Mouse (Mus musculus): Measurements from ENCODE around the gene Nipal4. TPM values are rescaled to one million over a fixed set of nuclear protein-coding genes. Genes with fewer than 3 reads are reported as not detected.

Gene Nipal4
- 0.57 and 0.90 TPM in 2 replicates for polyA plus RNA-seq (2012; rRNA removed)

- H3K27me3 ChIP-seq (ENCODE audit: control insufficient read depth, insufficient read depth, low read length): peaks cover 8% of the 10 kb centered on the region
- H3K27ac ChIP-seq (ENCODE audit: insufficient read depth, low read length): no peak within 1 kb of the TSS
- DNase-seq (ENCODE audit: low read depth in 1 of 2, low spot score in 2 of 2): peak in 1 of 2 experiments; percentile 13
- H3K36me3 ChIP-seq (ENCODE audit: control insufficient read depth, insufficient read depth, low read length): no peaks in the 10 kb centered on the region
- peak within 1 kb of the TSS; percentile 45 for H3K4me3 ChIP-seq (ENCODE audit: extremely low read depth, insufficient read depth, insufficient read length)
- 4% methylated on average over 40 of the region's 40 CpGs for WGBS
- peaks cover 4% of the 10 kb centered on the region; the same call in 1 of the 2 replicates for H3K4me1 ChIP-seq (ENCODE audit: control insufficient read depth, insufficient read depth, insufficient read length)
- no peak for TF ChIP-seq POLR2A (IDR thresholded peaks at IDR 0.05; ENCODE audit: low read depth, low read length)
- TF ChIP-seq CTCF (IDR thresholded peaks at IDR 0.05; ENCODE audit: extremely low read depth, insufficient read depth, insufficient read length, insufficient replicate concordance): no peak
These were observed at the start of gene Nipal4 for GRCm38 (mm10) chr11:46165866-46166585. Gene Nipal4, minus strand, starts transcription at chr11:46166508.

DNA sequence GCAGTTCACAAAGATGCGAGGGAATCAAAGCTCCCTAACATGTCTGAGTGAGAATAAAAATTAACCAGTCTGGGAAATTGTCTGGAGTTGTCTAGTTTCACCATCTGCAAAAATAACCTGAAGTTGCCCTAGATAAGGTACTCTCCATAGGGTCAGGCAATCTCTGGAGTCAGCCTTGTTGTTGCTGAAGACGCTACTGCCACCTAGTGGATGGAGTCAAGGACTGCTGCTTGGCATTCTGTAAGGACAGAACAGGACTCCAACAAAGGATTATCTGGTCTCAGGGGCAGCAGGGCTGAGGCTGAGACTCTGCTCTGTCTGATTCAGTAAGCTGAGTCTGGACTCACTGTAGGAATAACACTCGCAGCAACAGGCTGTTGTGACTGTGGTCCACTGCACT is 49.0 kb upstream of the Nipal4 start:
- Histone ChIP-seq H3K27me3 (ENCODE audit: control insufficient read depth, insufficient read depth, low read length) (no peaks in the 10 kb centered on the region), H3K36me3 (ENCODE audit: control insufficient read depth, insufficient read depth, low read length) (peaks cover 32% of the 10 kb centered on the region), H3K4me1 (ENCODE audit: control insufficient read depth, insufficient read depth, insufficient read length) (no peaks in the 10 kb centered on the region), H3K4me3 (ENCODE audit: extremely low read depth, insufficient read depth, insufficient read length) (no peak overlapping the region), H3K27ac (ENCODE audit: insufficient read depth, low read length) (no peak overlapping the region)
- peak; percentile 35 to 49 for DNase-seq (ENCODE audit: low read depth in 1 of 2, low spot score in 2 of 2)
- WGBS: 46% methylated on average over 3 of the region's 3 CpGs
- TF ChIP-seq POLR2A (IDR thresholded peaks at IDR 0.05; ENCODE audit: low read depth, low read length) (no peak), CTCF (IDR thresholded peaks at IDR 0.05; ENCODE audit: extremely low read depth, insufficient read depth, insufficient read length, insufficient replicate concordance) (peak; percentile 92; the same call in 1 of the 2 replicates)

GRCm38 (mm10) chr11:46214368-46215230 is 48.3 kb upstream of the Nipal4 start:
- WGBS: 87% methylated on average over 14 of the region's 14 CpGs

GRCm38 (mm10) chr11:46213844-46214243 is 47.5 kb upstream of the Nipal4 start:
- peak overlapping the region; percentile 43; the same call in 1 of the 2 replicates for H3K27ac ChIP-seq (ENCODE audit: insufficient read depth, low read length)
- 95% methylated on average over 5 of the region's 5 CpGs for WGBS
- no peak overlapping the region for H3K4me3 ChIP-seq (ENCODE audit: extremely low read depth, insufficient read depth, insufficient read length)
- peaks cover 33% of the 10 kb centered on the region for H3K36me3 ChIP-seq (ENCODE audit: control insufficient read depth, insufficient read depth, low read length)
- TF ChIP-seq POLR2A (IDR thresholded peaks at IDR 0.05; ENCODE audit: low read depth, low read length): no peak
- no peak for TF ChIP-seq CTCF (IDR thresholded peaks at IDR 0.05; ENCODE audit: extremely low read depth, insufficient read depth, insufficient read length, insufficient replicate concordance)
- no peaks in the 10 kb centered on the region for H3K27me3 ChIP-seq (ENCODE audit: control insufficient read depth, insufficient read depth, low read length)
- no peak for DNase-seq (ENCODE audit: low read depth in 1 of 2, low spot score in 2 of 2)
- H3K4me1 ChIP-seq (ENCODE audit: control insufficient read depth, insufficient read depth, insufficient read length): no peaks in the 10 kb centered on the region

More at GRCm38 (mm10) chr11:46214368-46215230, 48.3 kb upstream of the Nipal4 start:
- H3K27ac ChIP-seq (ENCODE audit: insufficient read depth, low read length): 0 out of 2 replicates have a peak overlapping the region, but pooled peaks have one; percentile 43
- H3K4me1 ChIP-seq (ENCODE audit: control insufficient read depth, insufficient read depth, insufficient read length): no peaks in the 10 kb centered on the region
- H3K27me3 ChIP-seq (ENCODE audit: control insufficient read depth, insufficient read depth, low read length): no peaks in the 10 kb centered on the region
- TF ChIP-seq CTCF (IDR thresholded peaks at IDR 0.05; ENCODE audit: extremely low read depth, insufficient read depth, insufficient read length, insufficient replicate concordance) (no peak), POLR2A (IDR thresholded peaks at IDR 0.05; ENCODE audit: low read depth, low read length) (no peak)
- H3K4me3 ChIP-seq (ENCODE audit: extremely low read depth, insufficient read depth, insufficient read length): no peak overlapping the region
- no peak for DNase-seq (ENCODE audit: low read depth in 1 of 2, low spot score in 2 of 2)
- H3K36me3 ChIP-seq (ENCODE audit: control insufficient read depth, insufficient read depth, low read length): peaks cover 38% of the 10 kb centered on the region

GRCm38 (mm10) chr11:46211858-46212257 is 45.5 kb upstream of the Nipal4 start:
- Histone ChIP-seq H3K27me3 (ENCODE audit: control insufficient read depth, insufficient read depth, low read length) (no peaks in the 10 kb centered on the region), H3K4me3 (ENCODE audit: extremely low read depth, insufficient read depth, insufficient read length) (no peak overlapping the region), H3K4me1 (ENCODE audit: control insufficient read depth, insufficient read depth, insufficient read length) (no peaks in the 10 kb centered on the region), H3K36me3 (ENCODE audit: control insufficient read depth, insufficient read depth, low read length) (peaks cover 46% of the 10 kb centered on the region), H3K27ac (ENCODE audit: insufficient read depth, low read length) (no peak overlapping the region)
- no peak for DNase-seq (ENCODE audit: low read depth in 1 of 2, low spot score in 2 of 2)
- no peak for TF ChIP-seq CTCF (IDR thresholded peaks at IDR 0.05; ENCODE audit: extremely low read depth, insufficient read depth, insufficient read length, insufficient replicate concordance)
- TF ChIP-seq POLR2A (IDR thresholded peaks at IDR 0.05; ENCODE audit: low read depth, low read length): no peak
- WGBS: 53% methylated on average over 3 of the region's 3 CpGs

DNA sequence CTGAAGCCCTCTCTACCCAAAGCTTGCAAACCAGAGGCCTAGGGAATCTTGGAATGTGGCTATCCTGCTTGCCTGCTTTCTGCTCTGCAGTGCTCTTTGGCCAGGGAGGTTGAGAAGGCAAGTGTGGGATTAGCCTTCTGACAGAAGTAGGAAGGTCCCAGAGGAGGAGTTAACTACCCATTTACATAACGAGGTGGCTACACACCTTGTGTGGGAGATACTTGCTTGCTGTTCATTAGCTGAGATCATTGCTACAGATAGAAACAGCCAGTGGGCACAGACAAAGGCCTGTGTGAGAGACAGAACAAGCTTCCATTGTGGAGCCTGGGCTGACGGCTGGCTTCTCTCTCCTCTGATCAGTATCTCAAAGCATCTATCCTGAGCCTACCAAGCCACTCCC is 43.6 kb upstream of the Nipal4 start:
- 89% methylated on average over 2 of the region's 2 CpGs for WGBS
- no peak overlapping the region for H3K4me3 ChIP-seq (ENCODE audit: extremely low read depth, insufficient read depth, insufficient read length)
- TF ChIP-seq CTCF (IDR thresholded peaks at IDR 0.05; ENCODE audit: extremely low read depth, insufficient read depth, insufficient read length, insufficient replicate concordance): no peak
- no peaks in the 10 kb centered on the region for H3K4me1 ChIP-seq (ENCODE audit: control insufficient read depth, insufficient read depth, insufficient read length)
- H3K27me3 ChIP-seq (ENCODE audit: control insufficient read depth, insufficient read depth, low read length): no peaks in the 10 kb centered on the region
- no peak overlapping the region for H3K27ac ChIP-seq (ENCODE audit: insufficient read depth, low read length)
- no peak for DNase-seq (ENCODE audit: low read depth in 1 of 2, low spot score in 2 of 2)
- H3K36me3 ChIP-seq (ENCODE audit: control insufficient read depth, insufficient read depth, low read length): peaks cover 50% of the 10 kb centered on the region

Measured in spleen, adult 2 months (tissue).